Mouse (Mus musculus): ENCODE measurements around the gene Kif3c.
A peak's percentile ranks its signal among the peaks of the same experiment; 100 is the strongest.

GRCm38 (mm10) chr12:3425375-3426341 lies 60.7 kb downstream of the Kif3c start:
- TF ChIP-seq POLR2A (IDR thresholded peaks at IDR 0.05; ENCODE audit: control insufficient read depth in 1 of 2, insufficient read depth in 1 of 2, low read depth in 1 of 2, low read length in 2 of 2, poor library complexity in 1 of 2) (no peak; a peak in 1 of 4 replicates), CTCF (IDR thresholded peaks at IDR 0.05 in 2 of 3, conservative IDR thresholded peaks at IDR 0.05 in 1 of 3; ENCODE audit: control insufficient read depth in 1 of 3, insufficient read depth in 1 of 3, low read depth in 2 of 3, low read length in 3 of 3, poor library complexity in 1 of 3, severe bottlenecking in 1 of 3) (peak in 2 of 3 experiments; percentile 12 to 40; a peak in 2 of 6 replicates), TAL1 (IDR thresholded peaks at IDR 0.05; ENCODE audit: low read length) (no peak), CHD1 (IDR thresholded peaks at IDR 0.05; ENCODE audit: low read depth, low read length) (peak; percentile 37; the same call in 1 of the 2 replicates), USF2 (IDR thresholded peaks at IDR 0.05; ENCODE audit: borderline replicate concordance in 1 of 2, insufficient read depth in 1 of 2, low read depth in 1 of 2, low read length in 2 of 2) (no peak)
